Mouse (Mus musculus) cortical plate, adult 2 months (tissue): Measurements from ENCODE around the gene Cgas.
"Not testable (repeated sequence)": the region's sequence is repeated elsewhere in the genome, so short reads cannot be mapped to it uniquely, and the experiment has no call there.

Source experiments
- CTCF ChIP-seq: fragments of 200-500 bp; IDR thresholded peaks from 2 replicates; pipeline ENCODE4 v1.5.1; 2011; ENCODE audit warnings: mild to moderate bottlenecking, control low read depth, low read length; ENCODE audit not compliant: insufficient read depth; ENCODE audit errors: extremely low read depth
- POLR2A ChIP-seq: fragments of 200-500 bp; IDR thresholded peaks from 2 replicates; pipeline ENCODE4 v1.6.1; 2011; ENCODE audit warnings: mild to moderate bottlenecking, low read length, control low read depth; ENCODE audit not compliant: insufficient read depth; ENCODE audit errors: extremely low read depth

GRCm38 (mm10) chr9:78478009-78478605, 35.1 kb upstream of the Cgas start:
- not testable (repeated sequence) for TF ChIP-seq POLR2A, CTCF
